Mouse (Mus musculus): ENCODE results near the gene Speg. TPM values are rescaled to one million over a fixed set of nuclear protein-coding genes. Genes with fewer than 3 reads are reported as not detected.

The Speg gene
- total RNA-seq, 1 experiment = 31.2 TPM

DNA sequence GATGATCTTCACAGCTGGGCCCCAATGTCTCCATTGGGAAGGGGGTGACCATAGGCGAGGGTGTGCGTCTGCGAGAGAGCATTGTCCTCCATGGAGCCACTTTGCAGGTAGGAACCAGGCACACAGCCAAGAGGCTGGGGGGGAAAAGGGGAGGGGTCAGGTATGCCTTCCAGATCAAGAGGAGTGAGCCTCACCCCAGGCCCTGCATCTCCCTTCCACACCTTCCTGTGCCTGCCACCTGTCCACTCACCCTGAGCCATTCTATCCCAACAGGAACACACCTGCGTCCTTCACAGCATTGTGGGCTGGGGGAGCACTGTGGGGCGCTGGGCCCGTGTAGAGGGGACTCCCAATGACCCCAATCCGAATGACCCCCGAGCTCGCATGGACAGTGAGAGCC, 67.1 kb downstream of the Speg start:
- no peak for DNase-seq (ENCODE audit: low read depth, low spot score)
- TF ChIP-seq HCFC1 (IDR thresholded peaks at IDR 0.05; ENCODE audit: borderline replicate concordance, insufficient read depth, low read length) = no peak
- no peak for TF ChIP-seq ZNF384 (IDR thresholded peaks at IDR 0.05; ENCODE audit: low read depth, low read length)
- TF ChIP-seq CHD2 (IDR thresholded peaks at IDR 0.05; ENCODE audit: low read depth, low read length) = no peak
- TF ChIP-seq ZC3H11A (IDR thresholded peaks at IDR 0.05; ENCODE audit: borderline replicate concordance, low read depth, low read length) = no peak
- no peak for TF ChIP-seq MAFK (IDR thresholded peaks at IDR 0.05; ENCODE audit: insufficient read depth, low read depth, low read length)
- no peaks in the 10 kb centered on the region for H3K9me3 ChIP-seq (ENCODE audit: control insufficient read depth, insufficient read depth, low read depth, low read length)
- in situ Hi-C loops (cut with MboI; ENCODE audit: low sequenced_read_pairs in 2 of 2, unreplicated experiment in 2 of 2) = no loop called here
- H3K36me3 ChIP-seq (ENCODE audit: control insufficient read depth, insufficient read depth, low read length, poor library complexity, severe bottlenecking) = peaks cover 7% of the 10 kb centered on the region; the same call in 1 of the 2 replicates
- no peak overlapping the region for H3K4me3 ChIP-seq (ENCODE audit: insufficient read depth in 1 of 2, low read depth in 1 of 2, low read length in 2 of 2, poor library complexity in 1 of 2, severe bottlenecking in 1 of 2)
- H3K9ac ChIP-seq (ENCODE audit: insufficient read depth, low read depth, low read length, poor library complexity, severe bottlenecking) = no peak overlapping the region
- H3K4me1 ChIP-seq (ENCODE audit: control insufficient read depth in 2 of 2, insufficient read depth in 2 of 2, low read length in 2 of 2, poor library complexity in 1 of 2) = peaks cover 9 to 46% of the 10 kb centered on the region in 2 experiments
- H3K27ac ChIP-seq (ENCODE audit: insufficient read depth, low read depth, low read length, poor library complexity, severe bottlenecking) = no peak overlapping the region

GRCm38 (mm10) chr1:75442811-75443210, 67.7 kb downstream of the Speg start:
- no peak for TF ChIP-seq CHD2 (IDR thresholded peaks at IDR 0.05; ENCODE audit: low read depth, low read length)
- no peak for TF ChIP-seq ZNF384 (IDR thresholded peaks at IDR 0.05; ENCODE audit: low read depth, low read length)
- no peak for TF ChIP-seq ZC3H11A (IDR thresholded peaks at IDR 0.05; ENCODE audit: borderline replicate concordance, low read depth, low read length)
- TF ChIP-seq MAFK (IDR thresholded peaks at IDR 0.05; ENCODE audit: insufficient read depth, low read depth, low read length) = no peak
- no peak for TF ChIP-seq HCFC1 (IDR thresholded peaks at IDR 0.05; ENCODE audit: borderline replicate concordance, insufficient read depth, low read length)
- no peak overlapping the region for H3K27ac ChIP-seq (ENCODE audit: insufficient read depth, low read depth, low read length, poor library complexity, severe bottlenecking)

GRCm38 (mm10) chr1:75443247-75444024, 68.3 kb downstream of the Speg start:
- H3K9ac ChIP-seq (ENCODE audit: insufficient read depth, low read depth, low read length, poor library complexity, severe bottlenecking) = no peak overlapping the region
- no peak overlapping the region for H3K27ac ChIP-seq (ENCODE audit: insufficient read depth, low read depth, low read length, poor library complexity, severe bottlenecking)
- H3K36me3 ChIP-seq (ENCODE audit: control insufficient read depth, insufficient read depth, low read length, poor library complexity, severe bottlenecking) = peaks cover 5% of the 10 kb centered on the region; the same call in 1 of the 2 replicates
- TF ChIP-seq CHD2 (IDR thresholded peaks at IDR 0.05; ENCODE audit: low read depth, low read length) (no peak), ZC3H11A (IDR thresholded peaks at IDR 0.05; ENCODE audit: borderline replicate concordance, low read depth, low read length) (no peak), HCFC1 (IDR thresholded peaks at IDR 0.05; ENCODE audit: borderline replicate concordance, insufficient read depth, low read length) (no peak), MAFK (IDR thresholded peaks at IDR 0.05; ENCODE audit: insufficient read depth, low read depth, low read length) (no peak), ZNF384 (IDR thresholded peaks at IDR 0.05; ENCODE audit: low read depth, low read length) (no peak)
- H3K4me3 ChIP-seq (ENCODE audit: insufficient read depth in 1 of 2, low read depth in 1 of 2, low read length in 2 of 2, poor library complexity in 1 of 2, severe bottlenecking in 1 of 2) = no peak overlapping the region
- in situ Hi-C loops (cut with MboI; ENCODE audit: low sequenced_read_pairs in 2 of 2, unreplicated experiment in 2 of 2) = no loop called here
- H3K9me3 ChIP-seq (ENCODE audit: control insufficient read depth, insufficient read depth, low read depth, low read length) = no peaks in the 10 kb centered on the region
- H3K4me1 ChIP-seq (ENCODE audit: control insufficient read depth in 2 of 2, insufficient read depth in 2 of 2, low read length in 2 of 2, poor library complexity in 1 of 2) = peaks cover 12 to 48% of the 10 kb centered on the region in 2 experiments
- no peak for DNase-seq (ENCODE audit: low read depth, low spot score)

More at GRCm38 (mm10) chr1:75442811-75443210, 67.7 kb downstream of the Speg start:
- H3K4me3 ChIP-seq (ENCODE audit: insufficient read depth in 1 of 2, low read depth in 1 of 2, low read length in 2 of 2, poor library complexity in 1 of 2, severe bottlenecking in 1 of 2) = no peak overlapping the region
- in situ Hi-C loops (cut with MboI; ENCODE audit: low sequenced_read_pairs in 2 of 2, unreplicated experiment in 2 of 2) = no loop called here
- H3K9ac ChIP-seq (ENCODE audit: insufficient read depth, low read depth, low read length, poor library complexity, severe bottlenecking) = no peak overlapping the region
- H3K9me3 ChIP-seq (ENCODE audit: control insufficient read depth, insufficient read depth, low read depth, low read length) = no peaks in the 10 kb centered on the region
- no peak for DNase-seq (ENCODE audit: low read depth, low spot score)
- H3K4me1 ChIP-seq (ENCODE audit: control insufficient read depth in 2 of 2, insufficient read depth in 2 of 2, low read length in 2 of 2, poor library complexity in 1 of 2) = peaks cover 12 to 48% of the 10 kb centered on the region in 2 experiments
- peaks cover 5% of the 10 kb centered on the region; the same call in 1 of the 2 replicates for H3K36me3 ChIP-seq (ENCODE audit: control insufficient read depth, insufficient read depth, low read length, poor library complexity, severe bottlenecking)

DNA sequence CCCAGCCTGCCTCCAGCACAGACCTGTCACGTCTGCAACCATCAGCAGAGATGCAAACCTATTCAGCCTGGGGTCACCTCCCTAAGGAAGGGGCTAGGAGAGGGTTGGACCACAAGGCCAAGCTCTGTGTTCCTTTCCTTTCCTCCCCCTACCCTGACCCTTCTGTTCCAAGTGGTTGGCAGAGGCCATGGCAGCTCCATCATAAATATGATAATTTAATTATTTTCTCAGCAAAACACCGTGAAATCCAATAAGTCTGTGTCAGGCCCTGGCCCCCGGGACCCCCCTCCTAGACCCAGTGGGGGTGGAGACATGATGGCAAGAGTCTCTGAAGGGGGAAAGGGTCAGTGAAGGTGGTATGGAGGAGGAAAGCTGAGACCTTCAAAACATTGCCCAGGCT, 69.1 kb downstream of the Speg start:
- Histone ChIP-seq H3K4me3 (ENCODE audit: insufficient read depth in 1 of 2, low read depth in 1 of 2, low read length in 2 of 2, poor library complexity in 1 of 2, severe bottlenecking in 1 of 2) (no peak overlapping the region), H3K36me3 (ENCODE audit: control insufficient read depth, insufficient read depth, low read length, poor library complexity, severe bottlenecking) (peaks cover 5% of the 10 kb centered on the region; the same call in 1 of the 2 replicates), H3K27ac (ENCODE audit: insufficient read depth, low read depth, low read length, poor library complexity, severe bottlenecking) (no peak overlapping the region), H3K9ac (ENCODE audit: insufficient read depth, low read depth, low read length, poor library complexity, severe bottlenecking) (no peak overlapping the region), H3K9me3 (ENCODE audit: control insufficient read depth, insufficient read depth, low read depth, low read length) (no peaks in the 10 kb centered on the region), H3K4me1 (ENCODE audit: control insufficient read depth in 2 of 2, insufficient read depth in 2 of 2, low read length in 2 of 2, poor library complexity in 1 of 2) (peaks cover 12 to 51% of the 10 kb centered on the region in 2 experiments)
- in situ Hi-C loops (cut with MboI; ENCODE audit: low sequenced_read_pairs in 2 of 2, unreplicated experiment in 2 of 2) = no loop called here
- DNase-seq (ENCODE audit: low read depth, low spot score) = no peak
- no peak for TF ChIP-seq ZC3H11A (IDR thresholded peaks at IDR 0.05; ENCODE audit: borderline replicate concordance, low read depth, low read length)
- no peak for TF ChIP-seq CHD2 (IDR thresholded peaks at IDR 0.05; ENCODE audit: low read depth, low read length)
- TF ChIP-seq ZNF384 (IDR thresholded peaks at IDR 0.05; ENCODE audit: low read depth, low read length) = no peak
- TF ChIP-seq HCFC1 (IDR thresholded peaks at IDR 0.05; ENCODE audit: borderline replicate concordance, insufficient read depth, low read length) = no peak
- no peak for TF ChIP-seq MAFK (IDR thresholded peaks at IDR 0.05; ENCODE audit: insufficient read depth, low read depth, low read length)

Measured in ES-E14 (cell line).